Mouse (Mus musculus) G1E (cell line): Measurements from ENCODE around the gene Hoxb8.

ENCODE experiments used
- CTCF ChIP-seq: IDR thresholded peaks from 2 replicates; pipeline ENCODE4 v1.5.1; 2012; ENCODE audit warnings: low read depth, low read length, inconsistent platforms, mixed read lengths
- GATA1 ChIP-seq: IDR thresholded peaks from 2 replicates; pipeline ENCODE4 v1.6.1; 2012; ENCODE audit warnings: borderline replicate concordance, low read length, inconsistent platforms, mixed read lengths
- TAL1 ChIP-seq: conservative IDR thresholded peaks from 2 replicates; pipeline ENCODE4 v1.6.1; 2012; ENCODE audit warnings: low read depth, low read length, inconsistent platforms, mixed read lengths

DNA sequence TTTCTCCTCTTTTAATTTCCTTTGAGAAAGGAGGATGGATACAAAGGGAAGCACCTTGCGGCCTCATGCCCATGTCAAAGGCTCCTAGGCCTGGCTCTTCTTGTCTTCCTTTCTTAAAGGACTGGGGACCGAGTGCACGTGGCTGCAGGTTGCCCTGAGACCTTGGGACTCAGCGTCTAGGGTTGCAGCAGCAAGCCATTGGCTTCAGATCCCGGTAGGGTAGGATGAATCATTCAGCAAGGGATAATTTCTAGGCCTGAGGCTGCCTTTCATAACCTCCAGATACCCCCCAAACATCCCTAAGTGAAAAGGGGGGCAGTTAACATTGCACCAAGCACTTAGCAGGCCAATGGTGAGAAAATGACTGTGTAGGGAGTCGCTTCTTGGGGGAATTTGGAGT lies 29.4 kb downstream of the Hoxb8 start:
- TF ChIP-seq CTCF (no peak), GATA1 (no peak), TAL1 (no peak)
